Mouse (Mus musculus) E14TG2a.4 (cell line): ENCODE measurements at regions not wholly inside any gene's neighbourhood (a gene's known extent, or its start where the extent isn't known, plus 50 kb on each side); places are given as distances from the start of the nearest gene placed in this dataset.

Experiments
- CTCF ChIP-seq: conservative IDR thresholded peaks from 2 replicates; pipeline ENCODE4 v1.5.1; 2014; ENCODE audit warnings: low read length
- POU5F1 ChIP-seq: IDR thresholded peaks from 2 replicates; pipeline ENCODE4 v1.6.1; 2014; ENCODE audit warnings: low read length, borderline replicate concordance

- no peak for TF ChIP-seq CTCF
- no peak for TF ChIP-seq POU5F1
Measured at GRCm38 (mm10) chr5:139604327-139604726, 61.0 kb downstream of the Uncx start.
